In genomic region chr11:97466444-97467160, GRCm38 (mm10) we compare ENCODE assay signal across 19 mouse cellular contexts. TPM values are rescaled to one million over a fixed set of nuclear protein-coding genes. Genes with fewer than 3 reads are reported as not detected.
DNase-seq lines count a peak whose midpoint lies in the region; ATAC-seq and TF ChIP-seq lines count a peak whose summit lies in the region.
"Had no signal": no experiment of that assay in that cellular context is flagged by ENCODE, and none has a peak within 500 bp of the region (broad histone marks: within the 10 kb centered on the region; RNA-seq: fewer than 3 reads in every experiment).

No protein-coding gene starts in this region.

- 80% methylated on average over 10 of the region's 10 CpGs for WGBS in embryonic facial prominence, embryonic 14.5 days
- 86% methylated on average over 10 of the region's 10 CpGs for WGBS in embryonic facial prominence, embryonic 10.5 days
- WGBS in forebrain, embryonic 10.5 days, result 78% methylated on average over 10 of the region's 10 CpGs

- ATAC-seq in embryonic facial prominence, embryonic 14.5 days (ENCODE audit: low read depth), result no peak
- ATAC-seq: intestine, embryonic 16.5 days; Patski had no signal

- peak overlapping the region; percentile 14; the same call in 1 of the 2 replicates for H3K9ac ChIP-seq in embryonic facial prominence, embryonic 14.5 days (ENCODE audit: low read depth, low read length)
- H3K9ac ChIP-seq in ES-E14 (ENCODE audit: insufficient read depth, low read depth, low read length, poor library complexity, severe bottlenecking), result no peak overlapping the region
- H3K9ac ChIP-seq: heart, embryonic 13.5 days; hindbrain, embryonic 12.5 days; stomach, embryonic 15.5 days had no signal

- H3K4me2 ChIP-seq in embryonic facial prominence, embryonic 14.5 days (ENCODE audit: low read depth, low read length), result no peak overlapping the region
- H3K4me2 ChIP-seq: heart, embryonic 13.5 days; hindbrain, embryonic 12.5 days; stomach, embryonic 15.5 days had no signal

- no peaks in the 10 kb centered on the region for H3K4me1 ChIP-seq in embryonic facial prominence, embryonic 14.5 days (ENCODE audit: control insufficient read depth, insufficient read depth, low read length)
- peaks cover 9% of the 10 kb centered on the region; the same call in 1 of the 2 replicates for H3K4me1 ChIP-seq in embryonic facial prominence, embryonic 10.5 days
- peaks cover 0 to 14% of the 10 kb centered on the region in 2 experiments; a peak in 2 of 4 replicates for H3K4me1 ChIP-seq in ES-E14 (ENCODE audit: control insufficient read depth in 2 of 2, insufficient read depth in 2 of 2, low read length in 2 of 2, poor library complexity in 1 of 2)
- H3K4me1 ChIP-seq in forebrain, embryonic 10.5 days, result peaks cover 16% of the 10 kb centered on the region
- H3K4me1 ChIP-seq: hindbrain, embryonic 12.5 days; stomach, embryonic 15.5 days had no signal

- no peak overlapping the region for H3K27ac ChIP-seq in embryonic facial prominence, embryonic 14.5 days (replicated peaks; ENCODE audit: low read depth, low read length)
- H3K27ac ChIP-seq in embryonic facial prominence, embryonic 10.5 days (replicated peaks), result no peak overlapping the region
- H3K27ac ChIP-seq in layer of hippocampus, adult 2 months, result peak overlapping the region; percentile 58; the same call in 1 of the 2 replicates
- 0 out of 2 replicates have a peak overlapping the region, but pooled peaks have one; percentile 35 for H3K27ac ChIP-seq in ES-E14 (ENCODE audit: insufficient read depth, low read depth, low read length, poor library complexity, severe bottlenecking)
- H3K27ac ChIP-seq in forebrain, embryonic 10.5 days, result no peak overlapping the region
- H3K27ac ChIP-seq: heart, embryonic 13.5 days; hindbrain, embryonic 12.5 days; stomach, embryonic 15.5 days had no signal

- no peak overlapping the region for H3K4me3 ChIP-seq in embryonic facial prominence, embryonic 14.5 days (ENCODE audit: low read depth, low read length)
- no peak overlapping the region for H3K4me3 ChIP-seq in embryonic facial prominence, embryonic 10.5 days
- no peak overlapping the region for H3K4me3 ChIP-seq in layer of hippocampus, adult 2 months
- no peak overlapping the region for H3K4me3 ChIP-seq in ES-E14 (ENCODE audit: insufficient read depth in 1 of 2, low read depth in 1 of 2, low read length in 2 of 2, poor library complexity in 1 of 2, severe bottlenecking in 1 of 2)
- H3K4me3 ChIP-seq in forebrain, embryonic 10.5 days, result no peak overlapping the region
- H3K4me3 ChIP-seq: heart, embryonic 13.5 days; hindbrain, embryonic 12.5 days; stomach, embryonic 15.5 days had no signal

- no peaks in the 10 kb centered on the region for H3K9me3 ChIP-seq in embryonic facial prominence, embryonic 14.5 days (ENCODE audit: control insufficient read depth, low read length)
- no peaks in the 10 kb centered on the region for H3K9me3 ChIP-seq in embryonic facial prominence, embryonic 10.5 days
- H3K9me3 ChIP-seq in ES-E14 (ENCODE audit: control insufficient read depth, insufficient read depth, low read depth, low read length), result no peaks in the 10 kb centered on the region
- H3K9me3 ChIP-seq in forebrain, embryonic 10.5 days, result no peaks in the 10 kb centered on the region
- H3K9me3 ChIP-seq: heart, embryonic 13.5 days; hindbrain, embryonic 12.5 days; stomach, embryonic 15.5 days had no signal

- in situ Hi-C loops in ES-E14 (cut with MboI; ENCODE audit: low sequenced_read_pairs in 2 of 2, unreplicated experiment in 2 of 2), result no loop called here

- DNase-seq in embryonic facial prominence, embryonic 14.5 days (ENCODE audit: low spot score), result no peak
- no peak for DNase-seq in embryonic facial prominence, embryonic 10.5 days (ENCODE audit: low spot score)
- DNase-seq in layer of hippocampus, adult 2 months (ENCODE audit: low spot score in 2 of 2), result no peak
- no peak for DNase-seq in layer of hippocampus, postnatal 25 days (ENCODE audit: extremely low spot score in 1 of 2, low spot score in 1 of 2)
- DNase-seq in ES-E14 (ENCODE audit: low read depth, low spot score), result no peak
- peak; percentile 84 to 88 for DNase-seq in cerebellum, postnatal 10 days
- no peak for DNase-seq in forebrain, embryonic 10.5 days (ENCODE audit: extremely low spot score, low spot score)
- no peak for DNase-seq in kidney, adult 9 months
- DNase-seq: embryo, embryonic 11 days; right cerebral cortex, postnatal 4 days; thymus, postnatal 36 days had no signal

- no peaks in the 10 kb centered on the region for H3K27me3 ChIP-seq in embryonic facial prominence, embryonic 14.5 days (replicated peaks; ENCODE audit: control insufficient read depth, insufficient read depth, low read length)
- peaks cover 33% of the 10 kb centered on the region for H3K27me3 ChIP-seq in embryonic facial prominence, embryonic 10.5 days (replicated peaks; ENCODE audit: low read depth, poor library complexity, severe bottlenecking)
- H3K27me3 ChIP-seq in forebrain, embryonic 10.5 days (ENCODE audit: poor library complexity, severe bottlenecking), result peaks cover 30% of the 10 kb centered on the region
- H3K27me3 ChIP-seq: heart, embryonic 13.5 days; Patski; stomach, embryonic 15.5 days had no signal

- no peak for TF ChIP-seq CTCF in layer of hippocampus, adult 2 months (conservative IDR thresholded peaks at IDR 0.05)

- H3K36me3 ChIP-seq in embryonic facial prominence, embryonic 14.5 days (ENCODE audit: control insufficient read depth, insufficient read depth, low read length), result peaks cover 93% of the 10 kb centered on the region
- H3K36me3 ChIP-seq in embryonic facial prominence, embryonic 10.5 days (replicated peaks), result peaks cover 86% of the 10 kb centered on the region
- H3K36me3 ChIP-seq in ES-E14 (ENCODE audit: control insufficient read depth, insufficient read depth, low read length, poor library complexity, severe bottlenecking), result peaks cover 44% of the 10 kb centered on the region
- H3K36me3 ChIP-seq in forebrain, embryonic 10.5 days (replicated peaks), result peaks cover 71% of the 10 kb centered on the region

TF ChIP-seq in ES-E14, 5 proteins besides CTCF, POLR2A, EP300 and RAD21:
- TF ChIP-seq CHD2 (IDR thresholded peaks at IDR 0.05; ENCODE audit: low read depth, low read length) (no peak), HCFC1 (IDR thresholded peaks at IDR 0.05; ENCODE audit: borderline replicate concordance, insufficient read depth, low read length) (no peak), ZNF384 (IDR thresholded peaks at IDR 0.05; ENCODE audit: low read depth, low read length) (no peak), MAFK (IDR thresholded peaks at IDR 0.05; ENCODE audit: insufficient read depth, low read depth, low read length) (no peak), ZC3H11A (IDR thresholded peaks at IDR 0.05; ENCODE audit: borderline replicate concordance, low read depth, low read length) (no peak)

RNA-seq across cellular contexts. Expression of gene 4933428G20Rik, which starts 33.5 kb away (rescaled TPM):
- 0.13 TPM in 1 of 2 replicates, not detected in the other for polyA plus RNA-seq in embryonic facial prominence, embryonic 14.5 days (2014; fragmentation: Nextera tagmentation; extraction: Ambion mirVana)
- 0.35 and 0.54 TPM in 2 replicates for polyA plus RNA-seq in embryonic facial prominence, embryonic 10.5 days (2016; fragmentation: Nextera tagmentation; extraction: Ambion mirVana)
- total RNA-seq in layer of hippocampus, adult 2 months (2021), result under 1 TPM in 1 of 2 experiments, not detected in 1; 0.25 TPM
- under 1 TPM in 1 of 2 experiments, not detected in 1; 0.20 TPM for total RNA-seq in layer of hippocampus, postnatal 25 days (2021)
- total RNA-seq in ES-E14 (2012; rRNA removed), result 0.36 and 0.63 TPM in 2 replicates
- polyA plus RNA-seq in forebrain, embryonic 10.5 days (2016; fragmentation: Nextera tagmentation; extraction: Ambion mirVana), result 0.30 and 0.41 TPM in 2 replicates
- total RNA-seq: left cerebral cortex, adult 8-10 months; liver, adult 2 months; megakaryocyte, adult 5-6 weeks had no signal
- polyA plus RNA-seq: liver, adult 2 months had no signal

RNA-seq across cellular contexts. Expression of gene Arhgap23, which starts 51.3 kb away (rescaled TPM):
- 8.9 and 9.5 TPM in 2 replicates for polyA plus RNA-seq in embryonic facial prominence, embryonic 14.5 days (2014; fragmentation: Nextera tagmentation; extraction: Ambion mirVana)
- polyA plus RNA-seq in embryonic facial prominence, embryonic 10.5 days (2016; fragmentation: Nextera tagmentation; extraction: Ambion mirVana), result 2.4 TPM in 2 replicates
- 10 to 100 TPM; 66.0 to 74.1 TPM for total RNA-seq in layer of hippocampus, adult 2 months (2021)
- 10 to 100 TPM; 71.4 to 73.5 TPM for total RNA-seq in layer of hippocampus, postnatal 25 days (2021)
- 22.6 and 26.3 TPM in 2 replicates for total RNA-seq in ES-E14 (2012; rRNA removed)
- polyA plus RNA-seq in forebrain, embryonic 10.5 days (2016; fragmentation: Nextera tagmentation; extraction: Ambion mirVana), result 1.6 and 2.2 TPM in 2 replicates

Comparison
In these comparisons a context has a peak if more than half of its experiments do, and no peak if none do; other contexts are left out.
1. DNase-seq: peak in cerebellum, postnatal 10 days (2 of 2); none in embryonic facial prominence, embryonic 14.5 days (single experiment), embryonic facial prominence, embryonic 10.5 days (single experiment), layer of hippocampus, adult 2 months (0 of 2), layer of hippocampus, postnatal 25 days (0 of 2), ES-E14 (single experiment), forebrain, embryonic 10.5 days (single experiment) and kidney, adult 9 months (single experiment).
2. H3K27ac ChIP-seq: peak in layer of hippocampus, adult 2 months (single experiment) and ES-E14 (single experiment); none in embryonic facial prominence, embryonic 14.5 days (single experiment), embryonic facial prominence, embryonic 10.5 days (single experiment) and forebrain, embryonic 10.5 days (single experiment).